Mouse (Mus musculus): ENCODE data around the gene Ggct. TPM values are rescaled to one million over a fixed set of nuclear protein-coding genes. Genes with fewer than 3 reads are reported as not detected.

Ggct gene
- 10 to 100 TPM in 23 of 26 experiments, 1 to 10 TPM in 3; 5.2 to 91.6 (median 26.1) TPM for total RNA-seq (2018; cell fraction: chromatin; rRNA removed)
- 10 to 100 TPM in 18 of 26 experiments, 1 to 10 TPM in 8; 2.5 to 32.0 (median 17.7) TPM for total RNA-seq (2018; cell fraction: cytosol; rRNA removed)
- 10 to 100 TPM in 23 of 26 experiments, 1 to 10 TPM in 3; 7.3 to 51.8 (median 24.8) TPM for total RNA-seq (2018; cell fraction: nucleus; rRNA removed)
- polyA plus RNA-seq (2018): 6.4 to 8.4 TPM (median 8.1 TPM) in 3 replicates

DNA sequence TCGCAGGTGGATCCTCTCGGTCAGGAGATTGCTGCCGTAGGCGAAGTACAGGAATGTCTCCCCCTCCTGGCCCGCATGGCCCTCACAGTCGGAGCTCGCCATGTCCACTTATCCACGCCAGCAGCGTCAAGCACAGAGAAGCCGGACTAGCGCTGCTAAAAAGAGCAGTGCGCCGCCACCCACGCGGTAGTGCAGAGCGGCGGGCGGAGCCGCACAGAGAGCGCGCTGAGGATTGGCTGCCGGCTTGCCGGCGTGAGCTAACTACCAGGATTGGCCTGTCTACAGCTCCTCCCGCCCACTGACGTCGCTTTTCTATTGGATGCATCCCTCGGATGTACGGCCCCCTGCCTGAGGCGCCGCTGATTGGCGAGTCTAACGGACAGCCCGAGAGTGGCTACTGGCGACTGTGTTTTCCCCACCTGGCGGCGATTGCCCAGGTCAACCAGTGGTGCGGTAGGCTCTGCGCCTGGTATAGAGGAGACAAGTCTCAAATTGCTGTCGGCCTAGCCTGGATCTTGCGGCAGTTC, at the start of gene Ggct:
Gene Ggct (minus strand): TSS at position 217 of the 527 bp plus-strand sequence.
- H3K79me2 ChIP-seq (ENCODE audit: inconsistent target): no peaks in the 10 kb centered on the region
- no peaks in the 10 kb centered on the region for H3K36me3 ChIP-seq (ENCODE audit: inconsistent target)
- WGBS (ENCODE audit: missing documents): 1% methylated on average over 41 of the region's 41 CpGs
- H3K27ac ChIP-seq: no peak within 1 kb of the TSS
- peak within 1 kb of the TSS; percentile 49 for H3K4me3 ChIP-seq (ENCODE audit: inconsistent target)

DNA sequence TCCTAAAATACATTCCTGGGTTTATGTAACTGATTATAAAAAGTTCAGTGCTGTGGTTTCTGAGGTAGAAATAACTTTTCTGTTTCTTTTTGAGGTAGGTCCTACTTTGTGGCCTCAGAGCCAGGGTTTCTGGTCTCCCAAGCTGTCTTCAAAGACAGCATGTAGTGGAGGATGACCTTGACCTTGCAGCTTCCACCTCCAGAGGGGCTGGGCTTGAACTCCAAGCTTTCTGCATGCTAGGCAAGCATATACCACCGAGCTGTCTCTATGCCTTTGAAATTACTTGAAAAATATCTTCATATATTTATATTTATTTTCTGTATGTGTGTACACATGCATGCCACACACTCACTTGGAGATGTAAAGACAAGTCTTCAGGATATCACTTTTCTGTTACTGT, 47.3 kb upstream of the Ggct start:
- no peak overlapping the region for H3K27ac ChIP-seq
- H3K79me2 ChIP-seq (ENCODE audit: inconsistent target): peaks cover 69% of the 10 kb centered on the region
- no peak overlapping the region for H3K4me3 ChIP-seq (ENCODE audit: inconsistent target)
- WGBS (ENCODE audit: missing documents): 92% methylated on average over 1 of the region's 1 CpGs
- no peaks in the 10 kb centered on the region for H3K36me3 ChIP-seq (ENCODE audit: inconsistent target)

DNA sequence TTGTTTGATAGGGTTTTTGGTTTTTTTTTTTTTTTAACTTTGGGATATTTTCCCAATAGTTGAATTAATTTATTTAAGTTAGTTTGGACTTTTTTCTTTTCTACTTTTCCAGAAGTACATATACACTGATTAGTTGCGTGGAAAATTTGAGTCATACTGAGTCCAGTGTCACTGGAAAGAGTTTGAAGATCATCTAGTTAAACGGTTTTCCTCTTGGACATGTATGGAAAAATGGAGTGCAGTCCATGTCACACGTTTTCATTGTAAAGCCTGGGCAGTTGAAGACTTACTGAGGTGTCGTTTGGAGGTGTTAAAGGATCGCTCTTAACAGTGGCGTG, 46.7 kb upstream of the Ggct start:
- Histone ChIP-seq H3K27ac (no peak overlapping the region), H3K36me3 (ENCODE audit: inconsistent target) (no peaks in the 10 kb centered on the region), H3K4me3 (ENCODE audit: inconsistent target) (peak overlapping the region; percentile 93; the same call in 1 of the 2 replicates), H3K79me2 (ENCODE audit: inconsistent target) (peaks cover 63% of the 10 kb centered on the region)
- 92% methylated on average over 6 of the region's 6 CpGs for WGBS (ENCODE audit: missing documents)

DNA sequence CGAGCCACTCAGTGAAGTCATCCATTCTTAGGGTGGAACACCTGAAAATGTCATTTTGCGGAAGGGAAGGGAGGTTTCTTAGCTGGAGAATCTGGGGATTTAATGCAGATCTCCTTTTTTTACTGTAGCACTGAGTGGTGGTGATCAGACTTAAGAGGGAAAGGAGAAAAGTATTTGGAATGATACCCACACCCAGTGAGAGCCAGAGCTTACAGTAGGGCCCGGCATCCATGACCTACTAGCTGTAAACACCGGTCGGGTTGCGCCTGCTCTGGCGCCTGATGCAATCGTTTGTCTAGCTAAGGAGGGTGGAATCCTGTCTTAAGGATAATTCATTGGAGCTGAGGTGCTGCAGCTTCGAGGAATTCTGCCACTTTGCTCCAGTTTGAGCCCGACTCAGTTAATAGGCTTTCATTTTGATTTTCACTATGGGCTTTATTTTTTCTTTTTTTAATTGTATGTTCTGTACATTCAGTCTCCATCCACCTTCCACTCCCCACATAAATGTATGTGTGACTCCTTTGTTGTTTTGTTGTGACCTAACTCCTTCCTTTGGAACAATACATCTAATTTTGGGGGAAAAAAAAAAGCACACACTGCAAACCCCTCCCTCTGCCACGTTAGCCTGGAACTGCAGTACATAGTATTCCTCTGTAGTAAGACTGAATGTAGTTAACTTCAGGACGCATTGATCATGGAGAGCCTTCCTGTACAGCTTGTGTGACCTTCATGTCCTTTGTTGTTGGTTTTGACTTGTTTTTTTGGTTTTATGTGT, 46.1 kb upstream of the Ggct start:
- peak overlapping the region; percentile 60 for H3K27ac ChIP-seq
- H3K36me3 ChIP-seq (ENCODE audit: inconsistent target): no peaks in the 10 kb centered on the region
- H3K79me2 ChIP-seq (ENCODE audit: inconsistent target): peaks cover 57% of the 10 kb centered on the region
- H3K4me3 ChIP-seq (ENCODE audit: inconsistent target): peak overlapping the region; percentile 93
- WGBS (ENCODE audit: missing documents): 10% methylated on average over 10 of the region's 12 CpGs

DNA sequence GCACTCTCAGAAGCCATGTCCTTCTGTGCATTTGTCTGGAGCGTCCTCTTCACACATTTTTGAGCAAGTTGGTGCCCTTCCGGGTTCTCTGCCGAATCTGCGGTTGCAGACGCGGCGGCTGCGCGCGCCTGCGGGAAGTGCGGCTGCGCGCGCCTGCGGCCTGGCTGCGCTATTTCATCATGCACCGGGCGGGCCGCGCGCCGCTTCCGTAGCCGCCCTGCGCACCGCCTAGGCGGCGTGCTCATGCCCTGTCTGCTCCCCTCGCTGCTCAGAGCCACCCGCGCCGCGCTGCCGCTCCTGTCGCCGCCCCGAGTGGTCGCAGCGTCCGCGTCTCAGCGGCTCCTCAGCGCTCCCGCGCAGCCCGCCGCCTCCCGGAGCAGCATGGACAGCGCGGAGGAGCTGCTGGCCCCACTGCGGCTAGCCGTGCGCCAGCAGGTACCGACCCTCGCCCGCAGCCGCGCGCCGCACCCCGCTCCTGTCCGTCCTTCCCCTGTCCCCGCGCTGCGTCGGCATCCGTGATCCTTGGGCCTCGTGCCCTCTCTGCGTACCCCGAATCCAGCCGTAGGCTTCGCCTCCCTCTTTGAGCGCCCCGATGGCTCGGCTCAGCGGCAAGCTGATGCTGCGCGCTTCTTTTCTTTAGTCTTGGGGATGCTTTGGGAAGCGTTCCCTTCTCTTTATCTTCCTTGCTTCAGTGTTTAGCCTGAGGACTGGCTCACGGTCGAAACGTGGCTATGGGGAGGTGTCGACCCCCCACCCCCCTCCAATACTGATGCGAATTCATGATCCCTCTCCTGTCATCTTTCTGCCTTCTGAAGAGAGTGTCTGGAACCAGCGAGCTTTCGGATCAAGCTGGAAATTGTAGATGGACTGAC, 45.3 kb upstream of the Ggct start, which contains the start of gene Gars:
Gene Gars (plus strand): TSS at position 209 of the 872 bp plus-strand sequence.
- Histone ChIP-seq H3K27ac (peak within 1 kb of the TSS; percentile 74), H3K4me3 (ENCODE audit: inconsistent target) (peak within 1 kb of the TSS; percentile 93), H3K79me2 (ENCODE audit: inconsistent target) (peaks cover 49% of the 10 kb centered on the region), H3K36me3 (ENCODE audit: inconsistent target) (no peaks in the 10 kb centered on the region)
- under 1% methylated on average over 87 of the region's 87 CpGs for WGBS (ENCODE audit: missing documents)

DNA sequence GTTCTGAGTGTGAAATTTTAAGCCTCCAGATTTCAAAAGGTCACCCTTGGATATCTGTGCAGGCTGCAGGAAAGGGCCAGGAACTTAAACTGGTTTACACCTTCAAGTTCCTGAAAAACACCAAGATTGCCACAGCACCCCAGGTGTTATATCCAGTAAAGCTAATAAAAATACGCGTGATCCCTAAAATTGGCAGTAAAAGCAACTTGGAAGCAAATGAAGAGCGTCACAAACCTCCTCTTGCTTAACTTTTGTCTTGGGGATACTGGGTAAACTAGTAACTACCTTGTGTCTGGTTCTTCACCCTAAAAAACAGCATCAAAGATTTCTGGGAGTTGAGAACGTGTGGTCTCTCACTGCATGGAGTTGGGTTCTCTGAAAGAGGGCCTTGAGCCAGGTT, 44.0 kb upstream of the Ggct start:
- no peak overlapping the region for H3K4me3 ChIP-seq (ENCODE audit: inconsistent target)
- H3K27ac ChIP-seq: no peak overlapping the region
- peaks cover 36% of the 10 kb centered on the region for H3K79me2 ChIP-seq (ENCODE audit: inconsistent target)
- no peaks in the 10 kb centered on the region for H3K36me3 ChIP-seq (ENCODE audit: inconsistent target)
- 97% methylated on average over 4 of the region's 4 CpGs for WGBS (ENCODE audit: missing documents)

DNA sequence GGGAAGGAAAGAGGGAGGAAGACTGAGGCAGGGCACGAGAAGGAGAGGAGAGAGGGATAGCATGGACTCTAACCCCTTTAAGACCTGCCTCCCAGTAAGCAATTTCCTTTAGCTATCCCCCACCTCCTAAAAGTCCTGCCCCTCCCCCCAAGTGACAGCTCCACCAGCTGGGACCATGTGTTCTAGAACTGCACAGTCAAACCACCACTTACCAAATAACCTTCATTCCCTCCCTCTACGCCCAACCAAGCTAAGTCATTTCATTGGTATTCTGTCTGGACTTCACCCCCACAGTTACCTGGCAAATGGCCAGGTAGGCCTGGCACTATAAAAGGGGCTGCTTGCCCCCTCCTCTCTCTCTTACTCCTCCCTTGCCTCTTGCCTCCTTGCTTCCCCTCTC, 34.9 kb upstream of the Ggct start:
- H3K27ac ChIP-seq: no peak overlapping the region
- no peak overlapping the region for H3K4me3 ChIP-seq (ENCODE audit: inconsistent target)
- 94% methylated on average over 2 of the region's 2 CpGs for WGBS (ENCODE audit: missing documents)
- no peaks in the 10 kb centered on the region for H3K79me2 ChIP-seq (ENCODE audit: inconsistent target)
- no peaks in the 10 kb centered on the region for H3K36me3 ChIP-seq (ENCODE audit: inconsistent target)

DNA sequence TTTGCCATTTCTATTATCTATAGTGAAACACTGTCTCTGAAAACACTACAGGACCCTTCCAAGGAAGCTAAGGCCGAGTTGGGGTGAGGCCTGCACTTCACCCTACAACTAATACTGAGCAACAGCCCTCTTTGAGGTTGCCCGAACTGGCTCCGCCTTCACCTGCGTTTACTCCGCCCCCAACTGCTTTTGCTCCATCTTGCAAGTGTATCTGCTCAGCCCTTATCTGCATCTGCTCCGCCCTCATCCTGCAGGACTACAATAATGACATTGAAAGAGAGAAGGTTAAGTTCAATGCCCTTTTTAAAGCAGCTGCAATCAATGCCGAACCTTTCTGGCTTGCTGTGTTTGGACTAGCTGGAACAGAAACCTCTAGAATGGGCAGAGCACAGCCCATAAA, 29.1 kb upstream of the Ggct start:
- WGBS (ENCODE audit: missing documents): 90% methylated on average over 7 of the region's 7 CpGs
- no peaks in the 10 kb centered on the region for H3K79me2 ChIP-seq (ENCODE audit: inconsistent target)
- no peaks in the 10 kb centered on the region for H3K36me3 ChIP-seq (ENCODE audit: inconsistent target)
- H3K4me3 ChIP-seq (ENCODE audit: inconsistent target): no peak overlapping the region
- no peak overlapping the region for H3K27ac ChIP-seq

DNA sequence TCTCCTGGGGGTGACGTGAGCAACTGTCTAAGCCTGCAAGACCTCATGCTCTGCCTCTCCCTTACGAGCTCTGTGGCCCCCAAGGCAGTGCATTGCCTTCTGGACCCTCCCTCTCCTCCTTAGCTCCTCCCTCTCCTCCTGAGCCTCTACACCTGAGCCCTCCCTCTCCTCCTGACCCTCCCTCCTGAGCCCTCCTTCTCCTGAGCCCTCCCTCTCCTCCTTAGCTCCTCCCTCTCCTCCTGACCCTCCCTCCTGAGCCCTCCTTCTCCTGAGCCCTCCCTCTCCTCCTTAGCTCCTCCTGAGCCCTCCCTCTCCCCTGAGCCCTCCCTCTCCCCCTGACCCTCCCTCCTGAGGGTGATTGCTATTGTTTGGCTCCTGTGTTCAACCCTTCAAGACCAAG, 25.7 kb upstream of the Ggct start:
- Histone ChIP-seq H3K27ac (no peak overlapping the region), H3K79me2 (ENCODE audit: inconsistent target) (no peaks in the 10 kb centered on the region), H3K36me3 (ENCODE audit: inconsistent target) (no peaks in the 10 kb centered on the region), H3K4me3 (ENCODE audit: inconsistent target) (no peak overlapping the region)
- 92% methylated on average over 2 of the region's 2 CpGs for WGBS (ENCODE audit: missing documents)

DNA sequence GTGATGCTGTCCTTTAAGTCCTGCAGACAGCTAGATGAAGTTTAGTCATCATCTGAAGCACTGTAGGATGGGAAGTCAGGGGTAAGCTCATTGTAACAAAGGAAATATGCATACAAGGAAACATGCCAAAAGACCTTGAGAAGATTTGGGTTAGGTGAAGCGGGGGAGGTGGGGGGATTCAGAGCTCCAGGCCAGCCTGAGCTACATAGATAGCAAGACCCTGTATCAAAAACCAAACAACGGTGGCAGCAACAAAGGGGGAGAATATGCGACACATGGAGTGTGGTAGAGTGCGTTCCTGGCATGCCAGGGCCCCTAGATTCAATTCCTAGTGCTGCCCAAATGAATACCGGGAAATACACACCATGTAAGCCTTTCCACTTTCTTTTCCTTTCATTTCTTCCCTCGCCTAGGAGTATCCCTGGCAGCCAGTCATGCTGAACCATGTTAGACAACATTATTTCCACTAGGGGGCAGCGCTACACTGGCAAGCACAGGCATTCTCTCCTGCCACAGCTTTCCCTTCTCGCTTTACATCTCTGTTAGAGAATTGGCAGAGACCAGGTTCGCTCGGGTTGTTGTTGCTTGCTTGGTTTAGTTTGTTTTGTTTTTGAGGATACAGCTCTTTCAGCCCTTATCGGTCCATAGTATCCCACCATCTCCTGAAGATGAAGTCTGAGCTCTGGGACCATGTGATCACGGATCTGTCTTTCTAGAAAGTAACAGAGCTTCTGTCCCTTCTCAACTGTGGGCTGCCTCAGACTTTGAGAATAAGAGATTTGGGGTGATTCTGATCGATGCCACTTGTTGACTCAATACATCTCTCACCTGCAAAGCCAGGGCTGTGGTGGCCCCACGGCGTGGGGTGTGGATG, 24.2 kb upstream of the Ggct start:
- H3K4me3 ChIP-seq (ENCODE audit: inconsistent target): peak overlapping the region; percentile 6; the same call in 1 of the 2 replicates
- no peak overlapping the region for H3K27ac ChIP-seq
- no peaks in the 10 kb centered on the region for H3K36me3 ChIP-seq (ENCODE audit: inconsistent target)
- 28% methylated on average over 15 of the region's 15 CpGs for WGBS (ENCODE audit: missing documents)
- no peaks in the 10 kb centered on the region for H3K79me2 ChIP-seq (ENCODE audit: inconsistent target)

DNA sequence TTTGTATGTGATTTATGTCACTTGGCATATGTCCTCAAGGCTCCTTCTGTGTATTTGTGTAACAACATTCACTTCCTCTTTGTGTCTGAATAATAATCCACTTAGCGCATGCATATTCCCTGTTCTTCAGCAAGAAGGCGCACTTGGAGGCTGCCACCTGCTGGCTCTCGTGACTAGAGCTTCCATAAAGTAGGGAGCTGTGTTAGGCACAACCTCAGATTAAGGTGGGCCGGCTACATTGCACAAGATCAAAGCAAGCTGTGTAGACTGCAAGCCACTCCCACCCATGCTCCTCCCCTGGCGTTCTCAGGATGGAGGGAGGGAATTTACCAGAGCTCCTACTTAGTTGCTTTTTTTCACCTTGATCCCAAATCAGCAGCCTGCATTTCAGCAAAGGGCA, 23.5 kb upstream of the Ggct start:
- H3K4me3 ChIP-seq (ENCODE audit: inconsistent target): no peak overlapping the region
- no peak overlapping the region for H3K27ac ChIP-seq
- H3K36me3 ChIP-seq (ENCODE audit: inconsistent target): no peaks in the 10 kb centered on the region
- H3K79me2 ChIP-seq (ENCODE audit: inconsistent target): no peaks in the 10 kb centered on the region
- WGBS (ENCODE audit: missing documents): 3% methylated on average over 5 of the region's 5 CpGs

DNA sequence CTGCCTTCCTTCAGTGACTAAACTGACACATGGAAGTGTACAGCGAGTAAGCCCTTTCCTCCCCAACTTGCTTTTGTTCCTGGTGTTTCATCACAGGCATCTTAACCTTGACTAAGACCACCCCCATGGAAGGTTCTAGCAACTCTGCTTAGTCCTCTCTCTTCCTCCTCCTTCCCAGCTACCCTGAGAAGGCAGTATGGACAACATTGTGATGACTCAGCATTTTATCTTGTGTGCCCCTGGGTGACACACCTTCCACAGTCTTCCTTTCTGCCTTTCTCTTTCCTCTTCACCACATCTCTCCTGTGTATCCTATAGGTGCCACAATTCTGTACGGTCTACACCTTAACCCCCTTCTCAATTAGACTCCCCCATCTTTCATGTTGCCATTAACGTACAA, 21.4 kb upstream of the Ggct start:
- no peaks in the 10 kb centered on the region for H3K79me2 ChIP-seq (ENCODE audit: inconsistent target)
- WGBS (ENCODE audit: missing documents): 100% methylated on average over 3 of the region's 3 CpGs
- no peak overlapping the region for H3K27ac ChIP-seq
- no peaks in the 10 kb centered on the region for H3K36me3 ChIP-seq (ENCODE audit: inconsistent target)
- no peak overlapping the region for H3K4me3 ChIP-seq (ENCODE audit: inconsistent target)

DNA sequence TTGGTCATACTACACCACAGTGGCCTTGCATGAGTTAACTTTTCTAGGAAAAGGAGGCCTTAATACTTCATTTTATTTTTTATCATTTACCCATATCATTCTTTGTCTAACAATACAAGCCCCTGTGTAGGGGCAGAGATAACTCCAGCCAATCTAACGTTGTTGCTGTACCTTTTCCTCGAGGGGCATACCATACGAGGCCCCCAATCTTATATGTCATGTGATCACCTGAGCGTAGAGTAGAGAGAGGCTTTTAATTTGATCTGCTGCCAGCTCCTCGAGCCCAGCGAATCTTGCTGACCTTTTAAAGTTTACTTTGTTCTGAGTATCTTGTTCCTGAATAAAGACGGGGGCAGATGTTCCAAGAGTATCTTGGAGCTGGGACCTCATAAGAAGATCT, 19.8 kb upstream of the Ggct start:
- Histone ChIP-seq H3K27ac (no peak overlapping the region), H3K36me3 (ENCODE audit: inconsistent target) (no peaks in the 10 kb centered on the region), H3K79me2 (ENCODE audit: inconsistent target) (no peaks in the 10 kb centered on the region), H3K4me3 (ENCODE audit: inconsistent target) (no peak overlapping the region)
- 93% methylated on average over 7 of the region's 7 CpGs for WGBS (ENCODE audit: missing documents)

All from macrophage (primary cell).